Mouse (Mus musculus) liver, embryonic 14.5 days (tissue): ENCODE results near the gene Hbq1a.
"Not testable (repeated sequence)": the region's sequence is repeated elsewhere in the genome, so short reads cannot be mapped to it uniquely, and the experiment has no call there.

Experiments
- CTCF ChIP-seq: IDR thresholded peaks from 2 replicates; pipeline ENCODE4 v1.5.1; 2016; ENCODE audit warnings: antibody characterized with exemption, low read depth, control low read depth
- EP300 ChIP-seq: IDR thresholded peaks from 2 replicates; pipeline ENCODE4 v1.6.1; 2016; ENCODE audit warnings: antibody characterized with exemption, low read depth

GRCm38 (mm10) chr11:32293479-32293878 is 6.4 kb upstream of the Hbq1a start:
- TF ChIP-seq EP300 = peak; percentile 82
- not testable (repeated sequence) for TF ChIP-seq CTCF
